Mouse (Mus musculus) stomach, postnatal 0 days (tissue): ENCODE measurements around the gene Il10. TPM values are rescaled to one million over a fixed set of nuclear protein-coding genes. Genes with fewer than 3 reads are reported as not detected.

ENCODE experiments used
- ATAC-seq: fragments of 200-750 bp; cut with Nextera tagmentation; 2 replicates; pipeline ENCODE4 v1.8.0; 2017; ENCODE audit not compliant: low FRiP score, low TSS enrichment
- DNase-seq: peaks from one replicate; pipeline ENCODE4 v3.0.0-alpha.2; 2016; ENCODE audit warnings: low spot score
- H3K27ac ChIP-seq: fragments of 300-500 bp; sonication (generic); replicated peaks from 2 replicates; pipeline ENCODE4 v1.5.1; 2014; ENCODE audit warnings: mild to moderate bottlenecking, control low read depth
- H3K27me3 ChIP-seq: fragments of 300-500 bp; sonication (generic); 2 replicates; pipeline ENCODE4 v1.6.1; 2014; ENCODE audit warnings: low read length; ENCODE audit not compliant: control insufficient read depth, insufficient read depth
- H3K36me3 ChIP-seq: fragments of 300-500 bp; sonication (generic); 2 replicates; pipeline ENCODE4 v1.6.1; 2014; ENCODE audit warnings: low read length, mixed read lengths; ENCODE audit not compliant: control insufficient read depth, insufficient read depth
- H3K4me1 ChIP-seq: fragments of 300-500 bp; sonication (generic); replicated peaks from 2 replicates; pipeline ENCODE4 v1.6.1; 2014; ENCODE audit warnings: antibody characterized with exemption; ENCODE audit not compliant: control insufficient read depth, insufficient read depth
- H3K4me2 ChIP-seq: fragments of 300-500 bp; sonication (generic); replicated peaks from 2 replicates; pipeline ENCODE4 v1.6.1; 2014; ENCODE audit warnings: low read depth, mild to moderate bottlenecking, control low read depth, moderate library complexity
- H3K4me3 ChIP-seq: fragments of 300-500 bp; sonication (generic); 2 replicates; pipeline ENCODE4 v1.5.1; 2014; ENCODE audit warnings: low read depth, low read length, control low read depth
- H3K9ac ChIP-seq: fragments of 300-500 bp; sonication (generic); 2 replicates; pipeline ENCODE4 v1.6.1; 2014; ENCODE audit warnings: mild to moderate bottlenecking, low read length, control low read depth, mixed read lengths
- H3K9me3 ChIP-seq: fragments of 300-500 bp; sonication (generic); 2 replicates; pipeline ENCODE4 v1.6.1; 2016; ENCODE audit warnings: low read length; ENCODE audit not compliant: control insufficient read depth
- CTCF ChIP-seq: IDR thresholded peaks from 2 replicates; pipeline ENCODE4 v1.5.1; 2016; ENCODE audit warnings: antibody characterized with exemption, low read depth, mild to moderate bottlenecking, moderate library complexity
- EP300 ChIP-seq: optimal IDR thresholded peaks from 2 replicates; pipeline ENCODE3; 2016; ENCODE audit warnings: antibody characterized with exemption
- whole genome bisulfite sequencing: fragments of 180-500 bp; shearing (Covaris S2); extraction: QIAGEN DNeasy Blood & Tissue Kit; methylation state at CpG from one replicate; pipeline ENCODE4 v1.1.7; 2014; 5-methylcytosine and 5-hydroxymethylcytosine counted together
- polyA plus RNA-seq: library from polyadenylated mRNA; unstranded; fragments of >200 nt; fragmentation: Nextera tagmentation; extraction: Ambion mirVana; gene quantifications from 2 replicates; pipeline ENCODE4 v1.2.1, GENCODE M21; 2015

Il10 gene
- polyA plus RNA-seq, 1 experiment from 2014 or later = not detected

- TF ChIP-seq CTCF (no peak), EP300 (no peak)
- Histone ChIP-seq H3K36me3 (no peaks in the 10 kb centered on the region), H3K4me3 (no peak overlapping the region), H3K9ac (no peak overlapping the region), H3K4me2 (no peak overlapping the region), H3K4me1 (no peaks in the 10 kb centered on the region), H3K27me3 (no peaks in the 10 kb centered on the region), H3K9me3 (no peaks in the 10 kb centered on the region), H3K27ac (no peak overlapping the region)
- ATAC-seq (no peak), DNase-seq (no peak)
- WGBS = 97% methylated on average over 1 of the region's 1 CpGs
These were observed 29.2 kb upstream of the Il10 start for GRCm38 (mm10) chr1:130990448-130990847.

- no peaks in the 10 kb centered on the region for H3K4me1 ChIP-seq
- TF ChIP-seq CTCF (no peak), EP300 (no peak)
- no peak overlapping the region for H3K27ac ChIP-seq
- ATAC-seq = no peak
- H3K9me3 ChIP-seq = no peaks in the 10 kb centered on the region
- no peak overlapping the region for H3K9ac ChIP-seq
- H3K36me3 ChIP-seq = no peaks in the 10 kb centered on the region
- DNase-seq = no peak
- no peak overlapping the region for H3K4me2 ChIP-seq
- H3K4me3 ChIP-seq = no peak overlapping the region
- 63% methylated on average over 9 of the region's 9 CpGs for WGBS
- H3K27me3 ChIP-seq = no peaks in the 10 kb centered on the region
These were observed 26.0 kb upstream of the Il10 start for GRCm38 (mm10) chr1:130993574-130994154.

- WGBS = 42% methylated on average over 1 of the region's 1 CpGs
- Histone ChIP-seq H3K4me2 (no peak overlapping the region), H3K9me3 (no peaks in the 10 kb centered on the region), H3K4me3 (no peak overlapping the region), H3K36me3 (no peaks in the 10 kb centered on the region), H3K27me3 (no peaks in the 10 kb centered on the region), H3K9ac (no peak overlapping the region), H3K4me1 (no peaks in the 10 kb centered on the region), H3K27ac (no peak overlapping the region)
- TF ChIP-seq EP300 (no peak), CTCF (no peak)
- ATAC-seq (no peak), DNase-seq (no peak)
These were observed 24.1 kb upstream of the Il10 start for GRCm38 (mm10) chr1:130995515-130995914.

- Histone ChIP-seq H3K36me3 (no peaks in the 10 kb centered on the region), H3K4me2 (no peak overlapping the region), H3K27ac (no peak overlapping the region), H3K4me3 (no peak overlapping the region), H3K9ac (no peak overlapping the region), H3K4me1 (no peaks in the 10 kb centered on the region), H3K9me3 (no peaks in the 10 kb centered on the region), H3K27me3 (no peaks in the 10 kb centered on the region)
- DNase-seq = no peak
- no peak for ATAC-seq
- no peak for TF ChIP-seq CTCF
- no peak for TF ChIP-seq EP300
- WGBS = 87% methylated on average over 10 of the region's 10 CpGs
These were observed 23.3 kb upstream of the Il10 start for GRCm38 (mm10) chr1:130996356-130996755.

GRCm38 (mm10) chr1:130997441-130997840 is 22.2 kb upstream of the Il10 start:
- 87% methylated on average over 4 of the region's 4 CpGs for WGBS

GRCm38 (mm10) chr1:130998321-130998720 is 21.3 kb upstream of the Il10 start:
- Histone ChIP-seq H3K36me3 (no peaks in the 10 kb centered on the region), H3K27ac (no peak overlapping the region), H3K4me1 (no peaks in the 10 kb centered on the region), H3K4me2 (no peak overlapping the region), H3K4me3 (no peak overlapping the region), H3K9ac (no peak overlapping the region), H3K27me3 (no peaks in the 10 kb centered on the region), H3K9me3 (no peaks in the 10 kb centered on the region)
- TF ChIP-seq EP300 (no peak), CTCF (no peak)
- ATAC-seq (no peak), DNase-seq (no peak)
- 89% methylated on average over 10 of the region's 10 CpGs for WGBS

More at GRCm38 (mm10) chr1:130997441-130997840, 22.2 kb upstream of the Il10 start:
- DNase-seq = no peak
- no peaks in the 10 kb centered on the region for H3K36me3 ChIP-seq
- no peak overlapping the region for H3K4me2 ChIP-seq
- no peaks in the 10 kb centered on the region for H3K27me3 ChIP-seq
- no peaks in the 10 kb centered on the region for H3K9me3 ChIP-seq
- no peak for TF ChIP-seq CTCF
- TF ChIP-seq EP300 = no peak
- H3K27ac ChIP-seq = no peak overlapping the region
- H3K9ac ChIP-seq = no peak overlapping the region
- no peak overlapping the region for H3K4me3 ChIP-seq
- H3K4me1 ChIP-seq = no peaks in the 10 kb centered on the region
- no peak for ATAC-seq
